ENCODE assay signal across 14 mouse cellular contexts in the genomic region with DNA sequence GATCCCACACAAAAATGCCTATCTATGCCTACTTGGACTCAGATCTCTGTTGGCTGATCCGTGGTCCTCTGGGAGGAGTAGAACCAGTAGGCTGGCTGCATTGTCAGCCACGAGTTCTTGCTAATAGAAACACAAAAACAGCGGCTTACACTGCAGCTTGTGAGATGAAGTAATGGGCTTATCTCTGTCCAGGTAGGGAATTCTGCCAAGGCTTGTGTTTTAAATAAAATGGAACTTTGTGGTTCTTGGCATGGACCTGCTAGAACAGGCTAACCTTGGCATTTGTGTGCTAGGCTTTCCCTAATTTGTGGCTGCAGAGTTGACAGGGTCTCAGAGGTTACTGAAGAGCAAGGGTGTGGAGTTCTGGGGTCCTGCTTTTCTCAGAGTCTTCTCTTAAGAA.
DNase-seq lines count a peak whose midpoint lies in the region; ATAC-seq lines count a peak whose summit lies in the region.
"Had no signal": no experiment of that assay in that cellular context is flagged by ENCODE, and none has a peak within 500 bp of the region (broad histone marks: within the 10 kb centered on the region; RNA-seq: fewer than 3 reads in every experiment).

No protein-coding gene starts in this region.

- DNase-seq in heart, adult 11 months = peak; percentile 93
- DNase-seq in heart, embryonic 10.5 days (ENCODE audit: low spot score) = no peak
- DNase-seq in neural tube, embryonic 10.5 days (ENCODE audit: extremely low spot score, low spot score) = no peak
- DNase-seq in fat pad, adult 2 months (ENCODE audit: extremely low read depth, low read depth, low spot score) = peak; percentile 21
- peak; percentile 2 for DNase-seq in ovary, postnatal 10 days (ENCODE audit: low spot score)
- DNase-seq in left cerebral cortex, adult 8-10 months (ENCODE audit: low spot score in 2 of 2) = no peak
- DNase-seq in frontal cortex, postnatal 25 days (ENCODE audit: low spot score in 2 of 2) = no peak
- DNase-seq: cerebellum, postnatal 14 days; kidney, postnatal 10 days; left cerebral cortex, postnatal 4 days had no signal

- no peaks in the 10 kb centered on the region for H3K9me3 ChIP-seq in heart, embryonic 10.5 days
- H3K9me3 ChIP-seq in neural tube, embryonic 13.5 days = 0 out of 2 replicates have a peak, but pooled peaks cover 4% of the 10 kb centered on the region
- H3K9me3 ChIP-seq: embryonic facial prominence, embryonic 12.5 days; hindbrain, embryonic 10.5 days; intestine, embryonic 15.5 days had no signal

- 65% methylated on average over 3 of the region's 3 CpGs for WGBS in heart, embryonic 10.5 days
- 55% methylated on average over 3 of the region's 3 CpGs for WGBS in neural tube, embryonic 13.5 days

- H3K4me3 ChIP-seq in heart, embryonic 10.5 days = no peak overlapping the region
- H3K4me3 ChIP-seq in neural tube, embryonic 13.5 days = no peak overlapping the region
- H3K4me3 ChIP-seq: embryonic facial prominence, embryonic 12.5 days; hindbrain, embryonic 10.5 days; intestine, embryonic 15.5 days had no signal

- no peak overlapping the region for H3K27ac ChIP-seq in heart, embryonic 10.5 days
- peak overlapping the region; percentile 38; the same call in 1 of the 2 replicates for H3K27ac ChIP-seq in neural tube, embryonic 13.5 days (replicated peaks)
- H3K27ac ChIP-seq: embryonic facial prominence, embryonic 12.5 days; hindbrain, embryonic 10.5 days; intestine, embryonic 15.5 days had no signal

- H3K4me2 ChIP-seq in neural tube, embryonic 13.5 days = no peak overlapping the region
- H3K4me2 ChIP-seq: embryonic facial prominence, embryonic 12.5 days; intestine, embryonic 15.5 days had no signal

- H3K4me1 ChIP-seq in heart, embryonic 10.5 days = no peaks in the 10 kb centered on the region
- peaks cover 18% of the 10 kb centered on the region for H3K4me1 ChIP-seq in neural tube, embryonic 13.5 days (replicated peaks)
- H3K4me1 ChIP-seq: hindbrain, embryonic 10.5 days; intestine, embryonic 15.5 days had no signal

- no peaks in the 10 kb centered on the region for H3K27me3 ChIP-seq in heart, embryonic 10.5 days (ENCODE audit: insufficient read depth, poor library complexity, severe bottlenecking)
- H3K27me3 ChIP-seq in neural tube, embryonic 13.5 days = no peaks in the 10 kb centered on the region
- H3K27me3 ChIP-seq: embryonic facial prominence, embryonic 12.5 days; intestine, embryonic 15.5 days had no signal

- H3K36me3 ChIP-seq in heart, embryonic 10.5 days = no peaks in the 10 kb centered on the region
- no peaks in the 10 kb centered on the region for H3K36me3 ChIP-seq in neural tube, embryonic 13.5 days
- H3K36me3 ChIP-seq: embryonic facial prominence, embryonic 12.5 days; hindbrain, embryonic 10.5 days; intestine, embryonic 15.5 days had no signal

- no peak for ATAC-seq in neural tube, embryonic 13.5 days (ENCODE audit: low read depth)
- ATAC-seq: intestine, embryonic 15.5 days had no signal

- H3K9ac ChIP-seq in neural tube, embryonic 13.5 days = no peak overlapping the region
- H3K9ac ChIP-seq: embryonic facial prominence, embryonic 12.5 days; intestine, embryonic 15.5 days had no signal

Comparison
In these comparisons a context has a peak if more than half of its experiments do, and no peak if none do; other contexts are left out.
1. DNase-seq: peak in heart, adult 11 months (single experiment), fat pad, adult 2 months (single experiment) and ovary, postnatal 10 days (single experiment); none in heart, embryonic 10.5 days (single experiment), neural tube, embryonic 10.5 days (single experiment), left cerebral cortex, adult 8-10 months (0 of 2) and frontal cortex, postnatal 25 days (0 of 2).